Mouse (Mus musculus): ENCODE results near the gene Tbx3. TPM values are rescaled to one million over a fixed set of nuclear protein-coding genes. Genes with fewer than 3 reads are reported as not detected.

Tbx3 gene
- 3.2 and 6.7 TPM in 2 replicates for total RNA-seq (2014; rRNA removed; ENCODE audit: low replicate concordance)
- 5.4 and 5.7 TPM in 2 replicates for polyA plus RNA-seq (2015; fragmentation: Nextera tagmentation; extraction: Ambion mirVana)

- Histone ChIP-seq H3K27ac (ENCODE audit: low read depth) (peak within 1 kb of the TSS; percentile 83), H3K4me1 (ENCODE audit: control insufficient read depth, insufficient read depth) (peaks cover 15% of the 10 kb centered on the region; the same call in 1 of the 2 replicates), H3K4me3 (ENCODE audit: low read depth, low read length) (peak within 1 kb of the TSS; percentile 55), H3K36me3 (replicated peaks; ENCODE audit: control insufficient read depth, insufficient read depth, low read length) (no peaks in the 10 kb centered on the region), H3K27me3 (ENCODE audit: control insufficient read depth, insufficient read depth, low read length) (peaks cover 81% of the 10 kb centered on the region), H3K9me3 (replicated peaks; ENCODE audit: control insufficient read depth, low read length) (no peaks in the 10 kb centered on the region), H3K4me2 (ENCODE audit: low read depth, low read length) (peak within 1 kb of the TSS; percentile 69), H3K9ac (replicated peaks; ENCODE audit: low read depth, low read length) (peak within 1 kb of the TSS; percentile 66)
- TF ChIP-seq EP300 (IDR thresholded peaks at IDR 0.05; ENCODE audit: low read depth) (peak; percentile 89), CTCF (IDR thresholded peaks at IDR 0.05; ENCODE audit: low read depth) (peak; percentile 64)
- ATAC-seq (ENCODE audit: insufficient read depth, low read depth) = peak; percentile 91
- peak; percentile 94 for DNase-seq (ENCODE audit: low spot score)
- under 1% methylated on average over 42 of the region's 43 CpGs for WGBS
Measured at GRCm38 (mm10) chr5:119670566-119671108, at the start of gene Tbx3. TSS of gene Tbx3 (plus strand) at chr5:119670669.

GRCm38 (mm10) chr5:119622076-119622475, 48.4 kb upstream of the Tbx3 start:
- no peaks in the 10 kb centered on the region for H3K36me3 ChIP-seq (replicated peaks; ENCODE audit: control insufficient read depth, insufficient read depth, low read length)
- WGBS = 50% methylated on average over 1 of the region's 1 CpGs
- peaks cover 60% of the 10 kb centered on the region for H3K27me3 ChIP-seq (ENCODE audit: control insufficient read depth, insufficient read depth, low read length)
- H3K4me1 ChIP-seq (ENCODE audit: control insufficient read depth, insufficient read depth) = no peaks in the 10 kb centered on the region
- no peak overlapping the region for H3K27ac ChIP-seq (ENCODE audit: low read depth)
- no peak overlapping the region for H3K4me3 ChIP-seq (ENCODE audit: low read depth, low read length)
- DNase-seq (ENCODE audit: low spot score) (no peak), ATAC-seq (ENCODE audit: insufficient read depth, low read depth) (no peak)
- no peak overlapping the region for H3K9ac ChIP-seq (replicated peaks; ENCODE audit: low read depth, low read length)
- TF ChIP-seq CTCF (IDR thresholded peaks at IDR 0.05; ENCODE audit: low read depth) (no peak), EP300 (IDR thresholded peaks at IDR 0.05; ENCODE audit: low read depth) (no peak)
- H3K4me2 ChIP-seq (ENCODE audit: low read depth, low read length) = no peak overlapping the region
- no peaks in the 10 kb centered on the region for H3K9me3 ChIP-seq (replicated peaks; ENCODE audit: control insufficient read depth, low read length)

GRCm38 (mm10) chr5:119624554-119624953, 45.9 kb upstream of the Tbx3 start:
- 42% methylated on average over 1 of the region's 1 CpGs for WGBS
- ATAC-seq (ENCODE audit: insufficient read depth, low read depth) = no peak
- H3K4me2 ChIP-seq (ENCODE audit: low read depth, low read length) = no peak overlapping the region
- H3K4me1 ChIP-seq (ENCODE audit: control insufficient read depth, insufficient read depth) = no peaks in the 10 kb centered on the region
- peaks cover 79% of the 10 kb centered on the region for H3K27me3 ChIP-seq (ENCODE audit: control insufficient read depth, insufficient read depth, low read length)
- H3K9me3 ChIP-seq (replicated peaks; ENCODE audit: control insufficient read depth, low read length) = no peaks in the 10 kb centered on the region
- no peak for DNase-seq (ENCODE audit: low spot score)
- TF ChIP-seq EP300 (IDR thresholded peaks at IDR 0.05; ENCODE audit: low read depth) = no peak
- TF ChIP-seq CTCF (IDR thresholded peaks at IDR 0.05; ENCODE audit: low read depth) = no peak
- H3K36me3 ChIP-seq (replicated peaks; ENCODE audit: control insufficient read depth, insufficient read depth, low read length) = no peaks in the 10 kb centered on the region
- no peak overlapping the region for H3K27ac ChIP-seq (ENCODE audit: low read depth)
- no peak overlapping the region for H3K9ac ChIP-seq (replicated peaks; ENCODE audit: low read depth, low read length)
- no peak overlapping the region for H3K4me3 ChIP-seq (ENCODE audit: low read depth, low read length)

- Histone ChIP-seq H3K27me3 (ENCODE audit: control insufficient read depth, insufficient read depth, low read length) (peaks cover 74% of the 10 kb centered on the region), H3K9me3 (replicated peaks; ENCODE audit: control insufficient read depth, low read length) (no peaks in the 10 kb centered on the region), H3K9ac (replicated peaks; ENCODE audit: low read depth, low read length) (no peak overlapping the region), H3K4me1 (ENCODE audit: control insufficient read depth, insufficient read depth) (no peaks in the 10 kb centered on the region), H3K4me3 (ENCODE audit: low read depth, low read length) (no peak overlapping the region), H3K36me3 (replicated peaks; ENCODE audit: control insufficient read depth, insufficient read depth, low read length) (no peaks in the 10 kb centered on the region), H3K4me2 (ENCODE audit: low read depth, low read length) (no peak overlapping the region), H3K27ac (ENCODE audit: low read depth) (no peak overlapping the region)
- DNase-seq (ENCODE audit: low spot score) = no peak
- WGBS = 11% methylated on average over 13 of the region's 13 CpGs
- TF ChIP-seq CTCF (IDR thresholded peaks at IDR 0.05; ENCODE audit: low read depth) (no peak), EP300 (IDR thresholded peaks at IDR 0.05; ENCODE audit: low read depth) (no peak)
- no peak for ATAC-seq (ENCODE audit: insufficient read depth, low read depth)
Measured at GRCm38 (mm10) chr5:119625603-119626002, 44.9 kb upstream of the Tbx3 start.

- H3K9ac ChIP-seq (replicated peaks; ENCODE audit: low read depth, low read length) = no peak overlapping the region
- no peak overlapping the region for H3K4me3 ChIP-seq (ENCODE audit: low read depth, low read length)
- no peaks in the 10 kb centered on the region for H3K36me3 ChIP-seq (replicated peaks; ENCODE audit: control insufficient read depth, insufficient read depth, low read length)
- 26% methylated on average over 9 of the region's 9 CpGs for WGBS
- no peak overlapping the region for H3K4me2 ChIP-seq (ENCODE audit: low read depth, low read length)
- H3K4me1 ChIP-seq (ENCODE audit: control insufficient read depth, insufficient read depth) = no peaks in the 10 kb centered on the region
- H3K27me3 ChIP-seq (ENCODE audit: control insufficient read depth, insufficient read depth, low read length) = peaks cover 75% of the 10 kb centered on the region
- no peaks in the 10 kb centered on the region for H3K9me3 ChIP-seq (replicated peaks; ENCODE audit: control insufficient read depth, low read length)
- no peak overlapping the region for H3K27ac ChIP-seq (ENCODE audit: low read depth)
- ATAC-seq (ENCODE audit: insufficient read depth, low read depth) (no peak), DNase-seq (ENCODE audit: low spot score) (no peak)
- TF ChIP-seq CTCF (IDR thresholded peaks at IDR 0.05; ENCODE audit: low read depth) (no peak), EP300 (IDR thresholded peaks at IDR 0.05; ENCODE audit: low read depth) (no peak)
Measured at GRCm38 (mm10) chr5:119626154-119626553, 44.3 kb upstream of the Tbx3 start.

GRCm38 (mm10) chr5:119626662-119627061, 43.8 kb upstream of the Tbx3 start:
- Histone ChIP-seq H3K27ac (ENCODE audit: low read depth) (no peak overlapping the region), H3K36me3 (replicated peaks; ENCODE audit: control insufficient read depth, insufficient read depth, low read length) (no peaks in the 10 kb centered on the region), H3K9ac (replicated peaks; ENCODE audit: low read depth, low read length) (no peak overlapping the region), H3K27me3 (ENCODE audit: control insufficient read depth, insufficient read depth, low read length) (peaks cover 78% of the 10 kb centered on the region), H3K4me1 (ENCODE audit: control insufficient read depth, insufficient read depth) (no peaks in the 10 kb centered on the region), H3K4me3 (ENCODE audit: low read depth, low read length) (peak overlapping the region; percentile 8; the same call in 1 of the 2 replicates), H3K4me2 (ENCODE audit: low read depth, low read length) (peak overlapping the region; percentile 39), H3K9me3 (replicated peaks; ENCODE audit: control insufficient read depth, low read length) (no peaks in the 10 kb centered on the region)
- no peak for TF ChIP-seq EP300 (IDR thresholded peaks at IDR 0.05; ENCODE audit: low read depth)
- TF ChIP-seq CTCF (IDR thresholded peaks at IDR 0.05; ENCODE audit: low read depth) = no peak
- 9% methylated on average over 22 of the region's 22 CpGs for WGBS
- no peak for ATAC-seq (ENCODE audit: insufficient read depth, low read depth)
- no peak for DNase-seq (ENCODE audit: low spot score)

Measured in heart, postnatal 0 days (tissue).